In the genomic region with DNA sequence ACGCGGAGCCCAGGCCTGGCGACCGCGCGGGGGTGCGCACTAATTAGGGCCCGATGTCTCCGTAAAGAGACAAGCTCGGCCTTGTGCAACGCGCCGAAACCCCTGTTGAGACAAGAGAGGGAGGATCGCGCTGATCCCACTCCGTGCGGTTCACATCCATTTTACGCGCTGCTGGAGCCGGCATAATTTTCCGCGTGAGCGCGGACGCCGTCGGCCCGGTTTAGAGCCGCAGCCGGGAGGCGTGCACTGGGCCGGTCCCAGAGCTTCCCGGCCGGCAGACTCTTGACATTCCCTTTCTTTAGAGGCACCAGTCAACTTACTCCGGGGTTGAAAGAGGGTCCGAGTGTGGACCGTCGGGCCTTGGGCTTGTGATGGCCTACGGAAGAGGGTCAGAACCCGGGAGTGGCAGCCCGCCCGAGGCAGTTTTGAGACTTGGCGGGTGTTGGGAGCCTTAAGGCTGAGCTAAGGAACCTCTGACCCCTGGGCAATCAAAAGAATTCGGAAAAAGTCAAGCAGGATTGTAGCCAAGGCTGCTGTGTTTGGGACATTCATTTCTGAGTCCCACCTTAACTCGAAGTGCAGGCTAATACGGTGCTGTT, we compare ENCODE assay signal across 8 mouse cellular contexts. TPM values are rescaled to one million over a fixed set of nuclear protein-coding genes. Genes with fewer than 3 reads are reported as not detected.
A peak's percentile ranks its signal among the peaks of the same experiment; 100 is the strongest.
DNase-seq lines count a peak whose midpoint lies in the region; ATAC-seq and TF ChIP-seq lines count a peak whose summit lies in the region.

No protein-coding gene starts in this region.

- peaks cover 21% of the 10 kb centered on the region for H3K27me3 ChIP-seq in lung, embryonic 15.5 days
- H3K27me3 ChIP-seq in embryonic facial prominence, embryonic 14.5 days (replicated peaks; ENCODE audit: control insufficient read depth, insufficient read depth, low read length): no peaks in the 10 kb centered on the region
- no peaks in the 10 kb centered on the region for H3K27me3 ChIP-seq in kidney, postnatal 0 days (ENCODE audit: insufficient read depth, low read length)
- H3K27me3 ChIP-seq in neural tube, embryonic 12.5 days (replicated peaks): no peaks in the 10 kb centered on the region

- peaks cover 19% of the 10 kb centered on the region for H3K4me1 ChIP-seq in lung, embryonic 15.5 days
- H3K4me1 ChIP-seq in embryonic facial prominence, embryonic 14.5 days (ENCODE audit: control insufficient read depth, insufficient read depth, low read length): peaks cover 20% of the 10 kb centered on the region
- H3K4me1 ChIP-seq in kidney, postnatal 0 days (replicated peaks; ENCODE audit: insufficient read depth, low read length): peaks cover 5% of the 10 kb centered on the region
- H3K4me1 ChIP-seq in neural tube, embryonic 12.5 days: peaks cover 24% of the 10 kb centered on the region

- H3K36me3 ChIP-seq in lung, embryonic 15.5 days: 0 out of 2 replicates have a peak, but pooled peaks cover 2% of the 10 kb centered on the region
- H3K36me3 ChIP-seq in embryonic facial prominence, embryonic 14.5 days (ENCODE audit: control insufficient read depth, insufficient read depth, low read length): no peaks in the 10 kb centered on the region
- H3K36me3 ChIP-seq in kidney, postnatal 0 days (ENCODE audit: insufficient read depth, low read length): no peaks in the 10 kb centered on the region
- no peaks in the 10 kb centered on the region for H3K36me3 ChIP-seq in neural tube, embryonic 12.5 days

- H3K4me3 ChIP-seq in lung, embryonic 15.5 days: peak overlapping the region; percentile 54
- peak overlapping the region; percentile 58 for H3K4me3 ChIP-seq in embryonic facial prominence, embryonic 14.5 days (ENCODE audit: low read depth, low read length)
- H3K4me3 ChIP-seq in kidney, postnatal 0 days (replicated peaks; ENCODE audit: low read depth, low read length): peak overlapping the region; percentile 97
- H3K4me3 ChIP-seq in neural tube, embryonic 12.5 days: peak overlapping the region; percentile 87

- no peak for TF ChIP-seq CTCF in kidney, postnatal 0 days (IDR thresholded peaks at IDR 0.05; ENCODE audit: low read depth)

- H3K9me3 ChIP-seq in lung, embryonic 15.5 days: no peaks in the 10 kb centered on the region
- no peaks in the 10 kb centered on the region for H3K9me3 ChIP-seq in embryonic facial prominence, embryonic 14.5 days (ENCODE audit: control insufficient read depth, low read length)
- no peaks in the 10 kb centered on the region for H3K9me3 ChIP-seq in kidney, postnatal 0 days (replicated peaks; ENCODE audit: low read length)
- H3K9me3 ChIP-seq in neural tube, embryonic 12.5 days: no peaks in the 10 kb centered on the region

- no peak for DNase-seq in lung, postnatal 36 days
- no peak for DNase-seq in embryonic facial prominence, embryonic 14.5 days (ENCODE audit: low spot score)
- DNase-seq in kidney, postnatal 0 days (ENCODE audit: low spot score): peak; percentile 61
- DNase-seq in cerebellum, adult 8-10 months: no peak
- DNase-seq in right cerebral cortex, adult 2 months (ENCODE audit: low spot score in 2 of 2): no peak
- no peak for DNase-seq in ovary, postnatal 10 days (ENCODE audit: low spot score)

- under 1% methylated on average over 34 of the region's 46 CpGs for WGBS in lung, embryonic 15.5 days
- under 1% methylated on average over 44 of the region's 46 CpGs for WGBS in embryonic facial prominence, embryonic 14.5 days
- under 1% methylated on average over 46 of the region's 46 CpGs for WGBS in kidney, postnatal 0 days
- under 1% methylated on average over 46 of the region's 46 CpGs for WGBS in neural tube, embryonic 12.5 days

- H3K4me2 ChIP-seq in lung, embryonic 15.5 days: peak overlapping the region; percentile 70
- peak overlapping the region; percentile 74 for H3K4me2 ChIP-seq in embryonic facial prominence, embryonic 14.5 days (ENCODE audit: low read depth, low read length)
- peak overlapping the region; percentile 76 for H3K4me2 ChIP-seq in kidney, postnatal 0 days (ENCODE audit: low read length)
- peak overlapping the region; percentile 69 for H3K4me2 ChIP-seq in neural tube, embryonic 12.5 days (replicated peaks)

- H3K9ac ChIP-seq in lung, embryonic 15.5 days: peak overlapping the region; percentile 43
- H3K9ac ChIP-seq in embryonic facial prominence, embryonic 14.5 days (ENCODE audit: low read depth, low read length): peak overlapping the region; percentile 70
- H3K9ac ChIP-seq in kidney, postnatal 0 days (ENCODE audit: low read depth, low read length): peak overlapping the region; percentile 67
- peak overlapping the region; percentile 52 for H3K9ac ChIP-seq in neural tube, embryonic 12.5 days

- peak; percentile 10; the same call in 1 of the 2 replicates for ATAC-seq in lung, embryonic 15.5 days (ENCODE audit: borderline replicate concordance, extremely low read depth, low FRiP score, low TSS enrichment)
- ATAC-seq in embryonic facial prominence, embryonic 14.5 days (ENCODE audit: low read depth): peak; percentile 38
- peak; percentile 34 for ATAC-seq in kidney, postnatal 0 days (replicated peaks; ENCODE audit: low FRiP score, low read depth)
- peak; percentile 74 for ATAC-seq in neural tube, embryonic 12.5 days (ENCODE audit: low FRiP score, low read depth)

- peak overlapping the region; percentile 82 for H3K27ac ChIP-seq in lung, embryonic 15.5 days
- H3K27ac ChIP-seq in embryonic facial prominence, embryonic 14.5 days (replicated peaks; ENCODE audit: low read depth, low read length): peak overlapping the region; percentile 92
- H3K27ac ChIP-seq in kidney, postnatal 0 days: peak overlapping the region; percentile 82
- H3K27ac ChIP-seq in neural tube, embryonic 12.5 days: peak overlapping the region; percentile 75

RNA-seq across cellular contexts. Expression of a gene that starts 0.9 kb away (rescaled TPM):
- 13.5 and 14.3 TPM in 2 replicates for polyA plus RNA-seq in lung, embryonic 15.5 days (2015; fragmentation: Nextera tagmentation; extraction: Ambion mirVana)
- polyA plus RNA-seq in embryonic facial prominence, embryonic 14.5 days (2014; fragmentation: Nextera tagmentation; extraction: Ambion mirVana): 14.3 and 15.8 TPM in 2 replicates
- polyA plus RNA-seq in kidney, postnatal 0 days (2015; fragmentation: Nextera tagmentation; extraction: Ambion mirVana): 11.2 and 12.8 TPM in 2 replicates
- polyA plus RNA-seq in neural tube, embryonic 12.5 days (2016; fragmentation: Nextera tagmentation; extraction: Ambion mirVana): 37.1 and 37.7 TPM in 2 replicates

Comparison
In these comparisons a context has a peak if more than half of its experiments do, and no peak if none do; other contexts are left out.
1. ATAC-seq: peak in every context shown above with its lines; median percentile 74 in neural tube, embryonic 12.5 days; 38 in embryonic facial prominence, embryonic 14.5 days; 34 in kidney, postnatal 0 days; 10 in lung, embryonic 15.5 days.